Mouse (Mus musculus) testis, adult 2 months (tissue): ENCODE results near the gene Aim2.

Source experiments
- CTCF ChIP-seq: fragments of 200-500 bp; IDR thresholded peaks from 2 replicates; pipeline ENCODE4 v1.5.1; 2012; ENCODE audit warnings: low read depth, mild to moderate bottlenecking, inconsistent platforms, low read length, moderate library complexity; ENCODE audit not compliant: control insufficient read depth, insufficient read depth, insufficient replicate concordance
- POLR2A ChIP-seq: fragments of 200-500 bp; IDR thresholded peaks from 2 replicates; pipeline ENCODE4 v1.6.1; 2012; ENCODE audit warnings: low read depth, mild to moderate bottlenecking, inconsistent platforms, low read length, moderate library complexity; ENCODE audit not compliant: control insufficient read depth

DNA sequence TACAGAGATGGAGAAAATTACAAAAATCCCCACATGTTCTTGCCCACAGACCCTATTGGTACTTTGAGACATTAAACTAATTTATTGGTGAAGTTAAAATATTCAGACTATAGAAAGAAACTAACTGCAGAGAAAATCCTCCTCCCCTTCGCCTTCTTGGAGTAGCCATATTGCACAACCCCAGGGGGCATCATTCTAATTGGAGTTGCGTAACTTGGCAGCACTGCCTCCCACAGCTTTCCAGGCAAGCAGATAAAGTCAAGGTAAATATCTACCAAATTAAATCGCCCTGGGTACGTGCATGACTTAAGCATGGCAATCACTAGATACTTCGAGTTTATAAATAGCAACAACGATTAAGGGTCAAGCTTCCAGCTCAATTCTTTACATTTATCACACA is 20.9 kb downstream of the Aim2 start:
- TF ChIP-seq POLR2A (no peak), CTCF (no peak)
